Comparison of ENCODE assay signal across 25 mouse cellular contexts in the genomic region with DNA sequence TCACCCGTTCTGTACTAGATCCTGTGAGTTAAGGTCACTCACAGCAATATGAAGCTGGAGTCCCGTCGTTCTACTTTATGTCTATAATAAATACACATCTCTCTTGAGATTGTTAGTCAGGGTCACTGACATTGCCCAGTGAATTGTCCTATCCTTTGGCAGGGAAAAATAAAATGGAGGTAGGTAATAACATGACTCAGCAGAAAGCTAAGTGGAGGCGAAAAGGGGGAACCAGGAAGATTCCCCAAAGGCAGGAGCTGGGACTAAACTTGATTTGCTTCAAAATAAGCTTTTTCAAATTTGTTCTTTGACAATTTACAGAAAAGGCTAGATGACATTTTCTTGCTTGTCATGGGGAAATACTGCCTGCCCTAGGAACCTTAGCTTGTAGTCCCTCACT. TPM values are rescaled to one million over a fixed set of nuclear protein-coding genes. Genes with fewer than 3 reads are reported as not detected.
"Had no signal": no experiment of that assay in that cellular context is flagged by ENCODE, and none has a peak within 500 bp of the region (broad histone marks: within the 10 kb centered on the region; RNA-seq: fewer than 3 reads in every experiment).

No protein-coding gene starts in this region.

- H3K9me3 ChIP-seq: liver, embryonic 12.5 days; liver, embryonic 15.5 days; lung, embryonic 15.5 days; megakaryocyte, embryonic 14.5 days; midbrain, embryonic 10.5 days; midbrain, embryonic 13.5 days; neural tube, embryonic 13.5 days; stomach, embryonic 15.5 days had no signal

- H3K4me2 ChIP-seq: liver, embryonic 12.5 days; liver, embryonic 15.5 days; lung, embryonic 15.5 days; midbrain, embryonic 13.5 days; neural tube, embryonic 13.5 days; stomach, embryonic 15.5 days had no signal

- H3K27me3 ChIP-seq: liver, embryonic 12.5 days; liver, embryonic 15.5 days; lung, embryonic 15.5 days; megakaryocyte, embryonic 14.5 days; midbrain, embryonic 13.5 days; neural tube, embryonic 13.5 days; stomach, embryonic 15.5 days had no signal

- H3K9ac ChIP-seq: liver, embryonic 12.5 days; liver, embryonic 15.5 days; lung, embryonic 15.5 days; midbrain, embryonic 13.5 days; neural tube, embryonic 13.5 days; stomach, embryonic 15.5 days had no signal

- H3K4me3 ChIP-seq: left cerebral cortex, adult 2 months; liver, embryonic 12.5 days; liver, embryonic 15.5 days; lung, embryonic 15.5 days; megakaryocyte, embryonic 14.5 days; midbrain, embryonic 10.5 days; midbrain, embryonic 13.5 days; myocyte; neural tube, embryonic 13.5 days; stomach, embryonic 15.5 days had no signal

- ATAC-seq: liver, embryonic 12.5 days; midbrain, embryonic 13.5 days; midbrain, embryonic 16.5 days had no signal

- H3K27ac ChIP-seq: left cerebral cortex, adult 2 months; liver, embryonic 12.5 days; liver, embryonic 15.5 days; lung, embryonic 15.5 days; midbrain, embryonic 10.5 days; midbrain, embryonic 13.5 days; neural tube, embryonic 13.5 days; stomach, embryonic 15.5 days had no signal

- DNase-seq: kidney, postnatal 10 days; kidney, postnatal 36 days; layer of hippocampus, postnatal 36 days; lung, adult 18-20 months; lung, postnatal 10 days; lung, postnatal 36 days; retina, postnatal 1 day; right cerebral cortex, postnatal 25 days; spleen, adult 18-20 months; thymus, postnatal 25 days had no signal

RNA-seq across cellular contexts. Expression of gene Gm20388, which starts 20.7 kb away (rescaled TPM):
- total RNA-seq: layer of hippocampus, postnatal 10 days had no signal
- polyA plus RNA-seq: kidney, embryonic 14.5 days; limb, embryonic 11.5 days; liver, embryonic 12.5 days; liver, embryonic 15.5 days; stomach, embryonic 15.5 days; thymus, postnatal 0 days had no signal
